Mouse (Mus musculus): ENCODE measurements around the gene Stra6. TPM values are rescaled to one million over a fixed set of nuclear protein-coding genes. Genes with fewer than 3 reads are reported as not detected.

Stra6 gene
- polyA plus RNA-seq, 1 experiment, result 0.29 TPM

DNA sequence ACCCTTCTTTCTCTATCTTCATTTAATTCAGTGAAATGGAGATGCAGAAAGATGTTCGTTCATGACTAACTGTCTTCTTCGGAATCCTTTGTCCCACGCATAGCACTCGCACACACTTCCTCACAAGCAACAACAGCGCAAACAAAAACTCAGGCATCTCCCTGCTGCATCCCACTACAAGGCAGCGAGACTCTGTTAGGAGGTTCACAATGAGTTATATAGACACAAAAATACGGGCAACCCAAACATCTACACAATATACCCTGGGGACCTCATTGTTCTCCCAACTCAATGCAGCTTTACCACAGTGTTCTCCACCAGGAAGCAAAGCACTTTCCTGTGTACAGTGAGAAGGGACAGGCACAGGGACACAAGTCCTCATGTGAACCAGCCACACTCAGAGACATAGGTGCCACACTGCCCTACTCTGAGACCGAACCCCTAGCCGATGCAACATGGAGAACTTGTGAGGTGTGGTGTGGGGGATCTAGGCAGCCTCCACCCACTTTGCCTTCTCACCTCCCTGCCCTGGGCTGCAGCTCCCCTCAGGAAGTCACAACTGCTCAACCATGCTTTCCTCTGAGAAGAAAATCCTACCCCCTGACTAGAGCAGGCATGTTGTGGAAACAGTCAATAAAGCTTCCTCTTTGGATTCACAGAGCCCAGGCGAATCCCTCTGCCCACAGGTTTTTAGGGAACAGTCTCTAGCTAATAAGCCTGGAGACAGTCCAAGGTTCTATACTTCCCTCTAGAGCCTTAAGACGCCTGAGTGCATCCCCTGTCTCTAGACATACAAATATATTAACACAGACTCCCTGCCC lies 136.9 kb downstream of the Stra6 start:
- no peaks in the 10 kb centered on the region for H3K79me3 ChIP-seq (ENCODE audit: low read depth)
- H3K79me2 ChIP-seq (ENCODE audit: control insufficient read depth, insufficient read depth), result no peaks in the 10 kb centered on the region
- H3K36me3 ChIP-seq (ENCODE audit: control insufficient read depth, insufficient read depth), result no peaks in the 10 kb centered on the region
- no peak overlapping the region for H3ac ChIP-seq (ENCODE audit: control insufficient read depth, insufficient read length, low read depth)
- no peak for TF ChIP-seq CEBPB (IDR thresholded peaks at IDR 0.05; ENCODE audit: low read depth)
- no peak for TF ChIP-seq MYOD1 (IDR thresholded peaks at IDR 0.05; ENCODE audit: control insufficient read depth, insufficient read length, low read depth)
- no peak for TF ChIP-seq FOSL1 (IDR thresholded peaks at IDR 0.05; ENCODE audit: insufficient read depth, low read length, poor library complexity, severe bottlenecking)
- no peak for TF ChIP-seq MYOG (IDR thresholded peaks at IDR 0.05; ENCODE audit: control insufficient read depth, extremely low read depth, insufficient read length)
- no peak overlapping the region for H3K4me3 ChIP-seq (ENCODE audit: insufficient read depth, poor library complexity, severe bottlenecking)
- H3K27me3 ChIP-seq (ENCODE audit: control insufficient read depth, insufficient read depth, insufficient read length), result peaks cover 22% of the 10 kb centered on the region

GRCm38 (mm10) chr9:58201091-58201842 lies 137.7 kb downstream of the Stra6 start:
- no peak overlapping the region for H3K4me3 ChIP-seq (ENCODE audit: insufficient read depth, poor library complexity, severe bottlenecking)
- TF ChIP-seq USF1 (IDR thresholded peaks at IDR 0.05; ENCODE audit: low read depth) (no peak), MAX (IDR thresholded peaks at IDR 0.05) (no peak), FOSL1 (IDR thresholded peaks at IDR 0.05; ENCODE audit: insufficient read depth, low read length, poor library complexity, severe bottlenecking) (no peak), MYOD1 (IDR thresholded peaks at IDR 0.05; ENCODE audit: control insufficient read depth, insufficient read length, low read depth) (no peak), CEBPB (IDR thresholded peaks at IDR 0.05; ENCODE audit: low read depth) (no peak), CTCF (IDR thresholded peaks at IDR 0.05; ENCODE audit: control insufficient read depth, insufficient read depth, insufficient read length) (no peak), MYOG (IDR thresholded peaks at IDR 0.05; ENCODE audit: control insufficient read depth, extremely low read depth, insufficient read length) (no peak)
- H3K36me3 ChIP-seq (ENCODE audit: control insufficient read depth, insufficient read depth), result no peaks in the 10 kb centered on the region
- no peaks in the 10 kb centered on the region for H3K79me3 ChIP-seq (ENCODE audit: low read depth)
- peaks cover 20% of the 10 kb centered on the region for H3K27me3 ChIP-seq (ENCODE audit: control insufficient read depth, insufficient read depth, insufficient read length)
- H3K79me2 ChIP-seq (ENCODE audit: control insufficient read depth, insufficient read depth), result no peaks in the 10 kb centered on the region
- H3ac ChIP-seq (ENCODE audit: control insufficient read depth, insufficient read length, low read depth), result no peak overlapping the region

GRCm38 (mm10) chr9:58201861-58202549 lies 138.4 kb downstream of the Stra6 start:
- no peaks in the 10 kb centered on the region for H3K36me3 ChIP-seq (ENCODE audit: control insufficient read depth, insufficient read depth)
- no peak overlapping the region for H3ac ChIP-seq (ENCODE audit: control insufficient read depth, insufficient read length, low read depth)
- no peaks in the 10 kb centered on the region for H3K79me3 ChIP-seq (ENCODE audit: low read depth)
- no peak overlapping the region for H3K4me3 ChIP-seq (ENCODE audit: insufficient read depth, poor library complexity, severe bottlenecking)
- peaks cover 20% of the 10 kb centered on the region for H3K27me3 ChIP-seq (ENCODE audit: control insufficient read depth, insufficient read depth, insufficient read length)
- no peak for TF ChIP-seq MAX (IDR thresholded peaks at IDR 0.05)
- no peak for TF ChIP-seq CTCF (IDR thresholded peaks at IDR 0.05; ENCODE audit: control insufficient read depth, insufficient read depth, insufficient read length)
- TF ChIP-seq USF1 (IDR thresholded peaks at IDR 0.05; ENCODE audit: low read depth), result no peak
- TF ChIP-seq MYOD1 (IDR thresholded peaks at IDR 0.05; ENCODE audit: control insufficient read depth, insufficient read length, low read depth), result no peak
- no peak for TF ChIP-seq FOSL1 (IDR thresholded peaks at IDR 0.05; ENCODE audit: insufficient read depth, low read length, poor library complexity, severe bottlenecking)
- TF ChIP-seq MYOG (IDR thresholded peaks at IDR 0.05; ENCODE audit: control insufficient read depth, extremely low read depth, insufficient read length), result no peak
- no peak for TF ChIP-seq CEBPB (IDR thresholded peaks at IDR 0.05; ENCODE audit: low read depth)
- no peaks in the 10 kb centered on the region for H3K79me2 ChIP-seq (ENCODE audit: control insufficient read depth, insufficient read depth)

- Histone ChIP-seq H3K36me3 (ENCODE audit: control insufficient read depth, insufficient read depth) (no peaks in the 10 kb centered on the region), H3K79me2 (ENCODE audit: control insufficient read depth, insufficient read depth) (no peaks in the 10 kb centered on the region), H3K4me3 (ENCODE audit: insufficient read depth, poor library complexity, severe bottlenecking) (no peak overlapping the region), H3K79me3 (ENCODE audit: low read depth) (no peaks in the 10 kb centered on the region), H3K27me3 (ENCODE audit: control insufficient read depth, insufficient read depth, insufficient read length) (peaks cover 20% of the 10 kb centered on the region), H3ac (ENCODE audit: control insufficient read depth, insufficient read length, low read depth) (no peak overlapping the region)
- no peak for TF ChIP-seq MYOD1 (IDR thresholded peaks at IDR 0.05; ENCODE audit: control insufficient read depth, insufficient read length, low read depth)
- TF ChIP-seq CTCF (IDR thresholded peaks at IDR 0.05; ENCODE audit: control insufficient read depth, insufficient read depth, insufficient read length), result no peak
- no peak for TF ChIP-seq MYOG (IDR thresholded peaks at IDR 0.05; ENCODE audit: control insufficient read depth, extremely low read depth, insufficient read length)
Observed at GRCm38 (mm10) chr9:58202676-58203453, 139.3 kb downstream of the Stra6 start.

Other genes starting within 250 kb of the Stra6 start
- 0.87 TPM for gene Arid3b, start 227.0 kb upstream of the Stra6 start, polyA plus RNA-seq (2012; fragmentation: generic; extraction: Trizol)
- 59.0 TPM for gene Ubl7, start 152.8 kb upstream of the Stra6 start, polyA plus RNA-seq (2012; fragmentation: generic; extraction: Trizol)
- 53.8 TPM for gene Sema7a, start 123.7 kb upstream of the Stra6 start, polyA plus RNA-seq (2012; fragmentation: generic; extraction: Trizol)
- gene Cyp11a1, start 57.4 kb upstream of the Stra6 start, polyA plus RNA-seq (2012; fragmentation: generic; extraction: Trizol), result 0.04 TPM
- not detected for gene Ccdc33, start 55.0 kb downstream of the Stra6 start, polyA plus RNA-seq (2012; fragmentation: generic; extraction: Trizol)
- 10.3 TPM for gene Islr, start 140.5 kb downstream of the Stra6 start, polyA plus RNA-seq (2012; fragmentation: generic; extraction: Trizol)
- 0.07 TPM for gene Islr2, start 140.5 kb downstream of the Stra6 start, polyA plus RNA-seq (2012; fragmentation: generic; extraction: Trizol)
- 24.3 TPM for gene Pml, start 186.0 kb downstream of the Stra6 start, polyA plus RNA-seq (2012; fragmentation: generic; extraction: Trizol)
- 13.4 TPM for gene Stoml1, start 189.4 kb downstream of the Stra6 start, polyA plus RNA-seq (2012; fragmentation: generic; extraction: Trizol)
- gene Loxl1, start 249.4 kb downstream of the Stra6 start, polyA plus RNA-seq (2012; fragmentation: generic; extraction: Trizol), result 5.1 TPM